Mouse (Mus musculus) macrophage (primary cell): ENCODE data around the gene Tapbpl. TPM values are rescaled to one million over a fixed set of nuclear protein-coding genes. Genes with fewer than 3 reads are reported as not detected.

Source experiments
- H3K27ac ChIP-seq: fragments of 350-480 bp; formaldehyde crosslinking; 2 replicates; pipeline ENCODE4 v1.9.0; 2021
- H3K36me3 ChIP-seq: fragments of 350-480 bp; formaldehyde crosslinking; 2 replicates; pipeline ENCODE4 v1.9.0; 2021; ENCODE audit errors: inconsistent target
- H3K4me3 ChIP-seq: fragments of 350-480 bp; formaldehyde crosslinking; 2 replicates; pipeline ENCODE4 v1.9.0; 2021; ENCODE audit errors: inconsistent target
- H3K79me2 ChIP-seq: fragments of 350-480 bp; formaldehyde crosslinking; 2 replicates; pipeline ENCODE4 v1.9.0; 2021; ENCODE audit errors: inconsistent target
- WGBS: methylation state at CpG from one replicate; pipeline ENCODE4 v1.1.7; 2026; ENCODE audit warnings: inconsistent platforms; ENCODE audit not compliant: missing documents; 5-methylcytosine and 5-hydroxymethylcytosine counted together
- polyA plus RNA-seq: library from polyadenylated mRNA; stranded (reverse); fragments of 250-400 nt; gene quantifications from 3 replicates; pipeline ENCODE4 v1.2.4, GENCODE M21; 2018; ENCODE audit warnings: inconsistent platforms

The Tapbpl gene
- polyA plus RNA-seq, 1 experiment from 2014 or later: 11.1 TPM

GRCm38 (mm10) chr6:125197166-125197565, 34.5 kb downstream of the Tapbpl start:
- Histone ChIP-seq H3K36me3 (peaks cover 8% of the 10 kb centered on the region; the same call in 1 of the 2 replicates), H3K4me3 (no peak overlapping the region), H3K79me2 (peaks cover 14% of the 10 kb centered on the region), H3K27ac (no peak overlapping the region)
- 91% methylated on average over 4 of the region's 5 CpGs for WGBS

- Histone ChIP-seq H3K27ac (no peak overlapping the region), H3K79me2 (peaks cover 15% of the 10 kb centered on the region), H3K36me3 (peaks cover 8% of the 10 kb centered on the region; the same call in 1 of the 2 replicates), H3K4me3 (no peak overlapping the region)
- WGBS: 86% methylated on average over 3 of the region's 3 CpGs
These were observed 35.4 kb downstream of the Tapbpl start for GRCm38 (mm10) chr6:125196301-125196700.

- peaks cover 8% of the 10 kb centered on the region; the same call in 1 of the 2 replicates for H3K36me3 ChIP-seq
- 86% methylated on average over 1 of the region's 1 CpGs for WGBS
- H3K27ac ChIP-seq: no peak overlapping the region
- peaks cover 22% of the 10 kb centered on the region for H3K79me2 ChIP-seq
- no peak overlapping the region for H3K4me3 ChIP-seq
These were observed 36.1 kb downstream of the Tapbpl start for GRCm38 (mm10) chr6:125195541-125196075.

GRCm38 (mm10) chr6:125193390-125193789, 38.3 kb downstream of the Tapbpl start:
- Histone ChIP-seq H3K27ac (peak overlapping the region; percentile 4), H3K36me3 (peaks cover 8% of the 10 kb centered on the region; the same call in 1 of the 2 replicates), H3K4me3 (peak overlapping the region; percentile 91; the same call in 1 of the 2 replicates), H3K79me2 (peaks cover 44% of the 10 kb centered on the region)
- WGBS: 48% methylated on average over 6 of the region's 7 CpGs

GRCm38 (mm10) chr6:125192841-125193240, 38.8 kb downstream of the Tapbpl start:
- peak overlapping the region; percentile 91 for H3K4me3 ChIP-seq

GRCm38 (mm10) chr6:125192016-125192714, 39.5 kb downstream of the Tapbpl start:
- Histone ChIP-seq H3K36me3 (peaks cover 8% of the 10 kb centered on the region; the same call in 1 of the 2 replicates), H3K79me2 (peaks cover 56% of the 10 kb centered on the region), H3K27ac (peak overlapping the region; percentile 94), H3K4me3 (peak overlapping the region; percentile 91)
- under 1% methylated on average over 32 of the region's 34 CpGs for WGBS

More at GRCm38 (mm10) chr6:125192841-125193240, 38.8 kb downstream of the Tapbpl start:
- peak overlapping the region; percentile 94 for H3K27ac ChIP-seq
- WGBS: 30% methylated on average over 5 of the region's 5 CpGs
- H3K79me2 ChIP-seq: peaks cover 49% of the 10 kb centered on the region
- H3K36me3 ChIP-seq: peaks cover 8% of the 10 kb centered on the region; the same call in 1 of the 2 replicates

GRCm38 (mm10) chr6:125191332-125192015, 40.2 kb downstream of the Tapbpl start, which contains the start of the genes Ncapd2 and Mrpl51:
Ncapd2 (minus strand) TSS chr6:125191701.
Mrpl51 (plus strand) TSS chr6:125191801.
- H3K36me3 ChIP-seq: peaks cover 8% of the 10 kb centered on the region; the same call in 1 of the 2 replicates
- peak within 1 kb of the TSS; percentile 91 for H3K4me3 ChIP-seq
- 4% methylated on average over 44 of the region's 54 CpGs for WGBS
- peak within 1 kb of the TSS; percentile 94 for H3K27ac ChIP-seq
- peaks cover 60% of the 10 kb centered on the region for H3K79me2 ChIP-seq

GRCm38 (mm10) chr6:125190816-125191215, 40.8 kb downstream of the Tapbpl start:
- peak overlapping the region; percentile 91 for H3K4me3 ChIP-seq
- H3K79me2 ChIP-seq: peaks cover 60% of the 10 kb centered on the region
- H3K36me3 ChIP-seq: peaks cover 8% of the 10 kb centered on the region; the same call in 1 of the 2 replicates
- H3K27ac ChIP-seq: peak overlapping the region; percentile 75

GRCm38 (mm10) chr6:125186203-125186602, 45.5 kb downstream of the Tapbpl start:
- WGBS: 97% methylated on average over 10 of the region's 10 CpGs
- H3K36me3 ChIP-seq: no peaks in the 10 kb centered on the region; the same call in 1 of the 2 replicates

GRCm38 (mm10) chr6:125182133-125182532, 49.5 kb downstream of the Tapbpl start:
- H3K4me3 ChIP-seq: no peak overlapping the region
- H3K36me3 ChIP-seq: no peaks in the 10 kb centered on the region; the same call in 1 of the 2 replicates
- no peak overlapping the region for H3K27ac ChIP-seq
- 85% methylated on average over 4 of the region's 5 CpGs for WGBS
- peaks cover 3% of the 10 kb centered on the region; the same call in 1 of the 2 replicates for H3K79me2 ChIP-seq

More at GRCm38 (mm10) chr6:125186203-125186602, 45.5 kb downstream of the Tapbpl start:
- Histone ChIP-seq H3K27ac (no peak overlapping the region), H3K4me3 (no peak overlapping the region), H3K79me2 (peaks cover 44% of the 10 kb centered on the region)

- H3K27ac ChIP-seq: no peak overlapping the region
- H3K4me3 ChIP-seq: no peak overlapping the region
- peaks cover 6% of the 10 kb centered on the region; the same call in 1 of the 2 replicates for H3K36me3 ChIP-seq
- 97% methylated on average over 7 of the region's 7 CpGs for WGBS
- H3K79me2 ChIP-seq: no peaks in the 10 kb centered on the region
These were observed 52.1 kb downstream of the Tapbpl start for GRCm38 (mm10) chr6:125179601-125180000.

GRCm38 (mm10) chr6:125175469-125175868, 56.2 kb downstream of the Tapbpl start:
- H3K79me2 ChIP-seq: no peaks in the 10 kb centered on the region
- H3K36me3 ChIP-seq: peaks cover 12% of the 10 kb centered on the region; the same call in 1 of the 2 replicates
- no peak overlapping the region for H3K4me3 ChIP-seq
- no peak overlapping the region for H3K27ac ChIP-seq
- 92% methylated on average over 5 of the region's 5 CpGs for WGBS
